Mouse (Mus musculus) embryonic facial prominence, embryonic 14.5 days (tissue): Measurements from ENCODE around the gene Olfr317. TPM values are rescaled to one million over a fixed set of nuclear protein-coding genes. Genes with fewer than 3 reads are reported as not detected.
"Not testable (repeated sequence)": the region's sequence is repeated elsewhere in the genome, so short reads cannot be mapped to it uniquely, and the experiment has no call there.

Source experiments
- ATAC-seq: fragments of 200-750 bp; cut with Nextera tagmentation; 2 replicates; pipeline ENCODE4 v1.8.0; 2017; ENCODE audit warnings: low read depth, moderate number of reproducible peaks, moderate TSS enrichment
- DNase-seq: peaks from one replicate; pipeline ENCODE4 v3.0.0-alpha.2; 2015; ENCODE audit warnings: low spot score
- H3K27ac ChIP-seq: fragments of 300-500 bp; sonication (generic); replicated peaks from 2 replicates; pipeline ENCODE4 v1.5.1; 2014; ENCODE audit warnings: low read depth, mild to moderate bottlenecking, low read length, moderate library complexity
- H3K27me3 ChIP-seq: fragments of 300-500 bp; sonication (generic); replicated peaks from 2 replicates; pipeline ENCODE4 v1.6.1; 2014; ENCODE audit warnings: low read length; ENCODE audit not compliant: control insufficient read depth, insufficient read depth
- H3K36me3 ChIP-seq: fragments of 300-500 bp; sonication (generic); 2 replicates; pipeline ENCODE4 v1.6.1; 2014; ENCODE audit warnings: low read length, mixed read lengths; ENCODE audit not compliant: control insufficient read depth, insufficient read depth
- H3K4me1 ChIP-seq: fragments of 300-500 bp; sonication (generic); 2 replicates; pipeline ENCODE4 v1.6.1; 2014; ENCODE audit warnings: antibody characterized with exemption, low read length; ENCODE audit not compliant: control insufficient read depth, insufficient read depth
- H3K4me2 ChIP-seq: fragments of 300-500 bp; sonication (generic); 2 replicates; pipeline ENCODE4 v1.6.1; 2014; ENCODE audit warnings: low read depth, mild to moderate bottlenecking, low read length, moderate library complexity, mixed read lengths
- H3K4me3 ChIP-seq: fragments of 300-500 bp; sonication (generic); 2 replicates; pipeline ENCODE4 v1.5.1; 2014; ENCODE audit warnings: low read depth, mild to moderate bottlenecking, low read length
- H3K9ac ChIP-seq: fragments of 300-500 bp; sonication (generic); 2 replicates; pipeline ENCODE4 v1.6.1; 2014; ENCODE audit warnings: low read depth, mild to moderate bottlenecking, low read length, moderate library complexity, mixed read lengths
- H3K9me3 ChIP-seq: fragments of 300-500 bp; sonication (generic); 2 replicates; pipeline ENCODE4 v1.6.1; 2016; ENCODE audit warnings: low read length; ENCODE audit not compliant: control insufficient read depth
- WGBS: fragments of 180-500 bp; shearing (Covaris S2); extraction: QIAGEN DNeasy Blood & Tissue Kit; methylation state at CpG from one replicate; pipeline ENCODE4 v1.1.7; 2014; 5-methylcytosine and 5-hydroxymethylcytosine counted together
- polyA plus RNA-seq: library from polyadenylated mRNA; unstranded; fragments of >200 nt; fragmentation: Nextera tagmentation; extraction: Ambion mirVana; gene quantifications from 2 replicates; pipeline ENCODE4 v1.2.1, GENCODE M21; 2014

Olfr317 gene
- polyA plus RNA-seq, 1 experiment from 2014 or later: not detected

DNA sequence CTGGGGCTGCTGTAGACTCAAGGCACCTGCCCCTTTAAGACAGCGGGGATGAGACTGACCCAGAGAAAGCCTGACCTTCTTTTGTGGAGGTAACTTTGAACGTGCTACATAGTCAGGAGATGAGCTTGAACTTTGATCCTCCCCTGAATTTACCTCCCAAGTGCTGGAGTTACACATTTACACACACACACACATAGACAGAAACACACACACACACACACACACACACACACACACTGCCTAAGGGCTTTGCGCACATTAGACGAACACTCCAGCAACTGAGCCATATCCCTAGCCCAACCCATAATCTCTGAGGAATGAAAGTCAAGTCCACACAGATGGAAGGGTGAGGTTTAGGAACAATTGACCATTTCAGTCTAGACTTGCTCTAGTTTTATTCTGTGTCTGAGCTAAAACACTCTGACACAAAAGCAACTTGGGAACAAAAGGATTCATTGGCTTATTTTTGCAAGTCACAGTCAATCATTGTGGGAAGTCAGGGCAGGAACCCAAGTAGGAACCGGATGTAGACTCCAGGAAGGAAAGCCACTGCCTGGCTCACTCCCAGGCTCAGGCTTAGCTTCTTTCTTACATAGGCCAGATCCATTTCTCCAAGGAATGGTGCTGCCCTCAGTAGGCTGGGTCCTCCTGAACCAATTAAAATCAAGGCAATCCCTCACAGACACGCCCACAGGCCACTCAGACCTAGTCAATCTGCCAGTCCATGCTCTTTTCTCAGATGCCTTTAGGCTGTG lies 10.9 kb downstream of the Olfr317 start:
- DNase-seq, H3K9me3 ChIP-seq, H3K4me3 ChIP-seq, H3K27me3 ChIP-seq, H3K9ac ChIP-seq, H3K4me2 ChIP-seq, ATAC-seq, H3K4me1 ChIP-seq, H3K36me3 ChIP-seq, H3K27ac ChIP-seq: not testable (repeated sequence)
- 69% methylated on average over 6 of the region's 6 CpGs for whole genome bisulfite sequencing

DNA sequence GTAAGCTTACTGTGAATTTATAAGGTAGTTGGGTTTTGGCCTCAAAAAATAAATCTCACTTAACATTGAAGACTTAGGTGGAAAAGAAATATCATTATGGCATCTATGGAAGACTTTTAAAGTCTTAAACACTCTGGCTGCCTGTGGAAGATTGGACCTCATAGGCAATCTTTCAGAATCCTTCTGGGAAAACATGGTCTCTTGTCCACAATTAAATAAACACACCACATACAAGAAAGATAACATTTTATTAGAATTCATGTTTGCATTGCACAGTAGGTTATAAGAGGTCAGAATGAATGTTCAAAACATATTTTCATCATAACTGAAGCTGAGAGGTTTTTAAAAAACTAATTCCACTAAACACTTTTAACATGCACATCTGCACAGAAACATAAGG lies 15.1 kb downstream of the Olfr317 start, which contains the start of gene Olfr318:
Gene Olfr318 (minus strand): TSS at position 101 of the 400 bp plus-strand sequence.
- H3K4me2 ChIP-seq: no peak within 1 kb of the TSS
- H3K9ac ChIP-seq: no peak within 1 kb of the TSS
- H3K27ac ChIP-seq: no peak within 1 kb of the TSS
- H3K27me3 ChIP-seq: no peaks in the 10 kb centered on the region
- ATAC-seq: no peak
- DNase-seq: no peak
- no peaks in the 10 kb centered on the region for H3K9me3 ChIP-seq
- no peaks in the 10 kb centered on the region for H3K36me3 ChIP-seq
- H3K4me3 ChIP-seq: no peak within 1 kb of the TSS
- H3K4me1 ChIP-seq: no peaks in the 10 kb centered on the region

DNA sequence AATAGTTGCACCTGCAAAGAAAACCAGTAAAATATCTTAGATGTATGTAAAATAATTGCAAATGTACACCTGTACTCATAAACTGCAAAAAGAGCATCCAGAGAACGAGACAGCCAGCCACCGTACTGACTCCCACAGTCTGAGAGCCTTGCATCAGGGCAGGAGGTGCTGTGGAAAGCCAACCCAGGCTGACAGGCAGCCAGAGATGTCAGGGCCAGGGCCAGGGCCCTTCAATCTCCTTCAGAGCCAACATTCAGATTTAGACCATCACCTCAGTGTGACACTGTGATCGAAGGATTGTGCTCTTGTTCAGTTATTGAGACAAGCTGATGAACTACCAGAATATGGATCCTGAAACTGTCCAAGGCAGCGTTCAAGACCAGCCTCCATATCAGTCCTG lies 19.3 kb downstream of the Olfr317 start:
- H3K9me3 ChIP-seq: no peaks in the 10 kb centered on the region
- whole genome bisulfite sequencing: 85% methylated on average over 4 of the region's 4 CpGs
- no peak overlapping the region for H3K27ac ChIP-seq
- no peaks in the 10 kb centered on the region for H3K27me3 ChIP-seq
- no peak overlapping the region for H3K4me2 ChIP-seq
- H3K36me3 ChIP-seq: no peaks in the 10 kb centered on the region
- no peak overlapping the region for H3K4me3 ChIP-seq
- H3K4me1 ChIP-seq: no peaks in the 10 kb centered on the region
- ATAC-seq (no peak), DNase-seq (no peak)
- H3K9ac ChIP-seq: no peak overlapping the region

- H3K27me3 ChIP-seq, H3K36me3 ChIP-seq, ATAC-seq, H3K4me1 ChIP-seq, H3K4me3 ChIP-seq, DNase-seq, H3K9ac ChIP-seq, H3K4me2 ChIP-seq, H3K27ac ChIP-seq, H3K9me3 ChIP-seq: not testable (repeated sequence)
- 86% methylated on average over 6 of the region's 7 CpGs for WGBS
Measured at GRCm38 (mm10) chr11:58717723-58718122, 21.3 kb downstream of the Olfr317 start.

DNA sequence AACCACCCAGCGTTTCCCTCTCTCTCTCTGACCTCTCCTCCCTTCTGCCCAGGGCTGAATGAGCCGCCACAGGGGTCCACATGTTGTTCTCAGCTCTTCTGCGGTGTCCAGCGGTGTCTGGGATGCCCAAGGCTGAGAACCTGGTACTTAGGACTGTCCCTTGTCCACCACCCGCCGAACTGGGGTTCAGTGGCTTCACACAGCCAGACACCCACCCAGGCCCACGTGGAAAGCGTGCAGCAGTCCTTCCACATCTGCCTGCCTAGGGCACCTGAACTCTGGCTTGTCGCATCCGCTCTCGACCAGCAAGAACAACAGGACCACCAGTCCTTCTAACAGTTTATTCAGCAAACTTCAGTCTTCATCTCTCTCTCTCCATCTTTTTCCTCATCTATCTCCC lies 29.9 kb downstream of the Olfr317 start:
- Histone ChIP-seq H3K9me3 (no peaks in the 10 kb centered on the region), H3K9ac (no peak overlapping the region), H3K4me3 (no peak overlapping the region), H3K36me3 (no peaks in the 10 kb centered on the region), H3K27ac (no peak overlapping the region), H3K27me3 (no peaks in the 10 kb centered on the region), H3K4me2 (no peak overlapping the region), H3K4me1 (no peaks in the 10 kb centered on the region)
- WGBS: 82% methylated on average over 11 of the region's 11 CpGs
- ATAC-seq (no peak), DNase-seq (no peak)

GRCm38 (mm10) chr11:58698862-58699261 lies 40.1 kb downstream of the Olfr317 start, which contains the start of gene Olfr319:
Gene Olfr319, plus strand, starts transcription at chr11:58699162.
- H3K4me1 ChIP-seq: no peaks in the 10 kb centered on the region
- H3K27ac ChIP-seq: no peak within 1 kb of the TSS
- H3K4me2 ChIP-seq: no peak within 1 kb of the TSS
- ATAC-seq (no peak), DNase-seq (no peak)
- H3K4me3 ChIP-seq: no peak within 1 kb of the TSS
- peaks cover 15% of the 10 kb centered on the region; the same call in 1 of the 2 replicates for H3K9me3 ChIP-seq
- no peaks in the 10 kb centered on the region for H3K27me3 ChIP-seq
- no peaks in the 10 kb centered on the region for H3K36me3 ChIP-seq
- WGBS: 86% methylated on average over 3 of the region's 3 CpGs
- H3K9ac ChIP-seq: no peak within 1 kb of the TSS

Other genes with a start within 250 kb of the Olfr317 start
- 0.11 and 0.12 TPM in 2 replicates for gene Olfr332, start 246.7 kb downstream of the Olfr317 start, polyA plus RNA-seq
- not detected in 2 replicates for gene Olfr331, start 236.6 kb downstream of the Olfr317 start, polyA plus RNA-seq
- 0.30 and 0.46 TPM in 2 replicates for gene Olfr330, start 204.4 kb downstream of the Olfr317 start, polyA plus RNA-seq
- gene Olfr329-ps, start 192.8 kb downstream of the Olfr317 start, polyA plus RNA-seq: 0.31 TPM in 1 of 2 replicates, not detected in the other
- not detected in 2 replicates for gene Olfr328, start 183.6 kb downstream of the Olfr317 start, polyA plus RNA-seq
- gene Olfr224, start 168.7 kb downstream of the Olfr317 start, polyA plus RNA-seq: not detected in 2 replicates
- gene Olfr325, start 161.5 kb downstream of the Olfr317 start, polyA plus RNA-seq: not detected in 2 replicates
- not detected in 2 replicates for gene Olfr324, start 144.1 kb downstream of the Olfr317 start, polyA plus RNA-seq
- gene 2210407C18Rik, start 123.1 kb downstream of the Olfr317 start, polyA plus RNA-seq: not detected in 2 replicates
- not detected in 2 replicates for gene Olfr323, start 108.7 kb downstream of the Olfr317 start, polyA plus RNA-seq
- gene Trim58, start 98.7 kb downstream of the Olfr317 start, polyA plus RNA-seq: 0.07 and 0.09 TPM in 2 replicates
- gene Olfr322, start 80.4 kb downstream of the Olfr317 start, polyA plus RNA-seq: not detected in 2 replicates
- gene Olfr320, start 58.1 kb downstream of the Olfr317 start, polyA plus RNA-seq: not detected in 2 replicates
- 0.33 TPM in 1 of 2 replicates, not detected in the other for gene Olfr319, start 40.0 kb downstream of the Olfr317 start, polyA plus RNA-seq
- not detected in 2 replicates for gene Olfr318, start 15.2 kb downstream of the Olfr317 start, polyA plus RNA-seq
- gene Olfr316, start 13.5 kb upstream of the Olfr317 start, polyA plus RNA-seq: not detected in 2 replicates
- gene Olfr315, start 34.0 kb upstream of the Olfr317 start, polyA plus RNA-seq: 0.13 TPM in 1 of 2 replicates, not detected in the other
- not detected in 2 replicates for gene Olfr314, start 43.7 kb upstream of the Olfr317 start, polyA plus RNA-seq
- gene Fam183b, start 62.7 kb upstream of the Olfr317 start, polyA plus RNA-seq: 1.7 and 5.7 TPM in 2 replicates
- 0.07 TPM in 1 of 2 replicates, not detected in the other for gene Olfr313, start 75.8 kb upstream of the Olfr317 start, polyA plus RNA-seq
- gene Olfr312, start 90.0 kb upstream of the Olfr317 start, polyA plus RNA-seq: not detected in 2 replicates
- gene Olfr311, start 100.0 kb upstream of the Olfr317 start, polyA plus RNA-seq: 0.08 TPM in 1 of 2 replicates, not detected in the other
- gene Gm12258, start 107.9 kb upstream of the Olfr317 start, polyA plus RNA-seq: 8.3 and 10.2 TPM in 2 replicates
- 6.4 and 6.7 TPM in 2 replicates for gene 2810021J22Rik, start 128.0 kb upstream of the Olfr317 start, polyA plus RNA-seq
- 5.2 and 6.5 TPM in 2 replicates for gene Zfp39, start 165.0 kb upstream of the Olfr317 start, polyA plus RNA-seq
- gene Btnl10, start 178.7 kb upstream of the Olfr317 start, polyA plus RNA-seq: 0.07 TPM in 1 of 2 replicates, not detected in the other
- gene Rnf187, start 199.7 kb upstream of the Olfr317 start, polyA plus RNA-seq: 256 and 271 TPM in 2 replicates
- gene Hist3h2ba, start 209.7 kb upstream of the Olfr317 start, polyA plus RNA-seq: 14.9 and 20.8 TPM in 2 replicates
- gene Hist3h2a, start 215.5 kb upstream of the Olfr317 start, polyA plus RNA-seq: 27.6 and 29.7 TPM in 2 replicates
- gene Trim17, start 215.5 kb upstream of the Olfr317 start, polyA plus RNA-seq: 0.41 and 0.51 TPM in 2 replicates
- 19.2 and 23.0 TPM in 2 replicates for gene Trim11, start 238.9 kb upstream of the Olfr317 start, polyA plus RNA-seq